Mouse (Mus musculus): ENCODE measurements around the gene Ppp1r13l.

Gene Ppp1r13l

DNA sequence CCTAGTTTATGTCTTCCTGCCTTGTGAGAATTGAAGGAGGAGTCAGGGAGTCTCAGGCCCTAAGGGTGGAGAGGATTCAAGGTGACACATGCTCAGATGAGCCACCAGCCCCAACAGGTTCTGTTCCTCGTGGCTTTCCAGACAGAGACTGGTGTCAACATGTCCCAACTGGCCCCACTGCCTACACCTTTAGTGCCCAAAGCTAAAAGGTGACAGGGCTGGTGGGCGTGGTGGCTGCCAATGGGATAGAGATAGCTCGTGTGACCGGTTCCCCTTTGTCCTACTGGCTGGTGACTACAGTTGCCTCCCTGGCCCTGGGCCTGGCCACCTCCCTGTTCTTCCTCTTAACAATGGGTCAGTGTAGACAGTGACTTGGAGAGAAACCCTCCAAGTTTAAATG is 5.8 kb downstream of the Ppp1r13l start:
- no peak for DNase-seq (ENCODE audit: low read depth, low spot score)

DNA sequence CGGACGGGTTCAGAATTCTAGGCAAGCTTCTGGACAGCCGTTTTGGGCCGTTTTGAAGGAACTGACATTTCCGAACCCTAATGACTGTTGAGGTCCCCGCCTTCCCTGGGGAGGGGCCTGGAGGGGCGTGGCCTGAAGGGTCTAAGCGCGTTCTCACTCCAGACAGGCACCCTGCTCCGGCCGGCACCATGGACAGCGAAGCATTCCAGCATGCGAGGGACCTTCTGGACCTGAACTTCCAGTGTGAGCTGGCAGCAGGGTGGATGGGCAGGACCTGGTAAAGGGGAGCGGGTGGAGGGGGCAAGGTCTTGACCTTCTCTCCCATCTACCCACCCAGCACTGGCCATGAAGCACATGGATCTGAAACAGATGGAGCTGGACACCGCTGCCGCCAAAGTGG is 8.8 kb downstream of the Ppp1r13l start:
- DNase-seq (ENCODE audit: low read depth, low spot score) = no peak

DNA sequence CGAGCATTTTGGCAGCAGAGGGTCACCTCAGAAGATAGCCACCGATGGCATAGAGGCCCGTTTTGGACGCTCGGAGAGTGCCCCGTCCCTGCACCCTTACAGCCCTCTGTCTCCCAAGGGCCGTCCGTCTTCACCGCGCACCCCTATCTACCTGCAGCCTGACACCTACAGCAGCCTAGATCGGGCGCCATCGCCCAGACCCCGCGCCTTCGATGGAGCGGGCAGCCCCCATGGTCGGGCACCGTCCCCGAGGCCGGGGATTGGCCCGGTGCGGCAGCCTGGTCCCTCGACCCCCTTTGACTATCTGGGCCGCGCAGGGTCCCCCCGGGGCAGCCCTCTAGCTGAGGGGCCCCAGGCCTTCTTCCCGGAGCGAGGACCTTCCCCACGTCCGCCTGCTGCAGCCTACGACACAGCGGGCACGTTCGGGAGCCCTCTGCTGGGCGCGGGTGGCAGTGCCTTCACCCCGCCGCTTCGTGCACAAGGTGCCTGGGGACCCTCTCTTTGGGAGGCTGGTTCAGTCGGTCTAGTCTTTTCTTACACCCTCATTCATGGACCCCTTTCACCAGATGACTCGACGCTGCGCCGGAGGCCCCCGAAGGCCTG is 10.4 kb downstream of the Ppp1r13l start:
- DNase-seq (ENCODE audit: low read depth, low spot score) = no peak

DNA sequence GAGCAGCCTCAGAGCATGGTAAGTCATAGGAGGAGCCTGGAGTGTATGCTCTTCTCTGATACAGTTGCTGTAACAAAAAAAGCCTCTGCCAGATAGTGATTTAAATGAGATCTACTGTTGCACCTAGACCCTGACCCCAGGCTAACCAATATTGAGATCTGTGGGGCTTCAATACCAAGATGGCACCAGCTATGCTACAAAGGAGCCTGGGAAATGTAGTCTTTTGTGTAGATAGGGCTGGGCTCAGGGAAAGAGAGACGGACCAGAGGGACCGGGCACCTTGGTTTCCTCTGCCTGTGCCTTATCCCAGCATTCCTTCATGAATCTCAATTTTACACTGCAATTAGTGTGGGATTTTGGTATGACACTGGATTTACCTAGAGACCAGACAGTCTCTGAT is 13.8 kb downstream of the Ppp1r13l start:
- DNase-seq (ENCODE audit: low read depth, low spot score) = no peak

DNA sequence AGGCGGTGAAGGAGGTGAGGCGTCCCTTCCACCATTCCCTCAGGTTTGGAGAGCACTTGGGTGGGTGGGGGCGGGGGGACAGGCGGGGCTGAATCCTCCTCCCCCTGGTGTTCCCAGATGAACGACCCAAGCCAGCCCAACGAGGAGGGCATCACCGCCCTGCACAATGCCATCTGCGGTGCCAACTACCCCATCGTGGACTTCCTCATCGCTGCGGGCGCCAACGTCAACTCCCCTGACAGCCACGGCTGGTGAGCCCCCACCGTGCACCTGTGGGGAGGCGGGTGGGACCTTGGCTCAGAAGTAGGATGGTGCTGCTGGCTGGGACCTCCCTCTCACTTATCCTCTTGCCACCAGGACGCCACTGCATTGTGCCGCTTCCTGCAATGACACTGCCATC is 15.8 kb downstream of the Ppp1r13l start:
- no peak for DNase-seq (ENCODE audit: low read depth, low spot score)

DNA sequence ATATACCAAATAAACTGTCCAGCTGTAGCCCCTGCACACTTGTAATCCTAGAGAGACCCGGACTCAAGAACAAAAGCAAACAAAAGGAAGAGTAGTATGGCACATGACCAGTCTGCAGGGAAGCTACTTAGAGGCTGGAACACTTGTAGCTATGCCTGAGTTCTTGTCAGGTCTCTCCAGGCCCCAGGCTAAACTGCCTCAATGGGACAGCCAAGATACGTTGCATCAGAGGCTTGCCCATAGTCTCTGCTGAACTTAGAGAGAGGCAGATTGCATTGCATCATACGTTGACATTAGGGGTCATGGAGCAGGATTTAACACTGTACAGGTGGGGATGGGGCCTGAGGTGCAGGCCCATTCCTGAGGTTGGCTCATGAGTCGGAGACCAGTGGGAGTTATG is 16.5 kb downstream of the Ppp1r13l start:
- no peak for DNase-seq (ENCODE audit: low read depth, low spot score)

DNA sequence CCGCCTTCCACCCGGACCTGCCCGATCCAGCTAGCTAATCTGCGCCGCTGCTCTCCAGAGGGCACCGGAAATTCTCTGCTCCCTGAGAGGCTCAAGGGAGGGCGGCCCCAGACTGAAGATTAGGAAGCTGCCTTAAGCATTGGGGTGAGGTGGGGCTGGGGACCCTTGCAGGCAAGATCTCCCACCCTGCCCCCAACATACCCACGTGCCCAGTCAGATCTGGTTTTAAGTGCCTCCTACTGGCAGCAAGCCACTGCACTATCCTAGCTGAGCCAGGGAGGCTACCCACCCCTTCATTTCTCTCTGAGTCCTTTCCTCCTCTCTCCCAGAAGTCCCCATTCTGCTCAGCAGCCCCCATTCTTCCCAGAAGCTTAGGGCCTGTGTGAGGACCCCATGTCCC is 18.5 kb downstream of the Ppp1r13l start:
- DNase-seq (ENCODE audit: low read depth, low spot score) = no peak

DNA sequence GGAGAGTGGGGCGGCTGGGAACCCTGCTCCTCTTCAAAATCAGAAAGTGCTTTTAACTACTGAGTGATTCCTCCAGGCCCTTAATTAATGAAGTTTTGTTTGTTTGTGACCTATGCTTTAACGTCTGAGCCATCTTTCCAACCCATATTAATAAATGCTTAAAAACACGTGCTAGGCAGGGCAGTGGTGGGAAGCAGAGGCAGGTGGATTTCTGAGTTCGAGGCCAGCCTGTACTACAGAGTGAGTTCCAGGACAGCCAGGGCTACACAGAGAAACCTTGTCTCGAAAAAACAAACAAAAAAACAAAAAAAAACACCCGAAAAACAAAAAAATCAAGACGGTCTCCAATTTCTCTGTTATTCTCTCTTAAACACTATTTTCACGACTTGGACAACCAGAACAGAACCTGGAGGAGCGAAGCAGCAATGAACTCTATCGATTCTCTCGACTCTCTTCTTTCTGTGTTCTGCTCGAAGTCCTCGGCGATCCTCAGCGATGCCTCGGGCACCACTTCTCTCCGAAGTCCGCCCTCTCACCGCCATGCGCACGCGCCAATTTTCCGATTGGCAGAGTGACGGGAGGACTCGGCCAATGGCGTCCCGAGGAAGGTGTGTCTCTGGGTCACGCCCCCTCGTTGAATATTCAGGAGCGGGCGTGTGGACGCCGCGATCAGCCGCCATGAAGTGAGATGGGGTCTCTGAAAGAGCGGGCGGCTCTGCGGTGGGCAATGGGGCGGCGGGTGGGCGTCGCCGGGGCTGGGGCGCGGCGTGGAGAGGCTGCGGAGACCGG is 22.0 kb downstream of the Ppp1r13l start, which contains the start of gene Ercc2:
TSS of gene Ercc2 (plus strand) at position 634 of the 789 bp plus-strand sequence.
- DNase-seq (ENCODE audit: low read depth, low spot score) = peak; percentile 98

DNA sequence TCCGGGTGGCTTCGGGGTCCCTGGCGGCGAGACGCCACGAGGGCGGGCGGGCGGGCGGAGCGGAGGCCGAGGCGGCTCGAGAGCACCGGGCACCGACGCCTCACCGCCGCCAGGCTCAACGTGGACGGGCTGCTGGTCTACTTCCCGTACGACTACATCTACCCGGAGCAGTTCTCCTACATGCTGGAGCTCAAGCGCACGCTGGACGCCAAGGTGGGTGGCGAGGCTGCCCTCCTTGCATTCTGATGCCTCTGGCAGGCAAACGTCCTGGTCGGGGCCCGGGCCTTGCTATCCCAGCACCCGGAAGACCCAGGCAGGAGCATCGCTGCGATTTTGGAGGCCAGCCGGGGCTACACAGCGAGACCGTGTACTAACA is 22.6 kb downstream of the Ppp1r13l start:
- DNase-seq (ENCODE audit: low read depth, low spot score) = no peak

DNA sequence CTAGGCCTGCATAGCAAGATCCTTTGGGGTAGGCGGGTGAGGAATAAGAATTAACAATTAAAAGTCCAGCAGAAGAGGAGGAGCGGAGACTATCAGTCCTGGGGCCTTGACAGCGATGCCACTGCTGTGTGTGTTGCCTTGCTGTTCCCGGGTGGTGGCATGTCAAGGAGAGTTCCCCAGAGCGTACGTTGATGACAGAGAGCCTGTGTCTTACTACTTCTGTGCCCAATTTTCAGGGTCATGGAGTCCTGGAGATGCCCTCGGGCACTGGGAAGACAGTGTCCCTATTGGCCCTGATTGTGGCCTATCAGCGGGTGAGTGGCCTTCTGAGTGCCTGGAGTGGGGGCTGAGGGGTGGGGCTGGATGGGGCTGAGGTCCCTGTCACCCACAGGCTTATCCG is 24.2 kb downstream of the Ppp1r13l start:
- no peak for DNase-seq (ENCODE audit: low read depth, low spot score)

DNA sequence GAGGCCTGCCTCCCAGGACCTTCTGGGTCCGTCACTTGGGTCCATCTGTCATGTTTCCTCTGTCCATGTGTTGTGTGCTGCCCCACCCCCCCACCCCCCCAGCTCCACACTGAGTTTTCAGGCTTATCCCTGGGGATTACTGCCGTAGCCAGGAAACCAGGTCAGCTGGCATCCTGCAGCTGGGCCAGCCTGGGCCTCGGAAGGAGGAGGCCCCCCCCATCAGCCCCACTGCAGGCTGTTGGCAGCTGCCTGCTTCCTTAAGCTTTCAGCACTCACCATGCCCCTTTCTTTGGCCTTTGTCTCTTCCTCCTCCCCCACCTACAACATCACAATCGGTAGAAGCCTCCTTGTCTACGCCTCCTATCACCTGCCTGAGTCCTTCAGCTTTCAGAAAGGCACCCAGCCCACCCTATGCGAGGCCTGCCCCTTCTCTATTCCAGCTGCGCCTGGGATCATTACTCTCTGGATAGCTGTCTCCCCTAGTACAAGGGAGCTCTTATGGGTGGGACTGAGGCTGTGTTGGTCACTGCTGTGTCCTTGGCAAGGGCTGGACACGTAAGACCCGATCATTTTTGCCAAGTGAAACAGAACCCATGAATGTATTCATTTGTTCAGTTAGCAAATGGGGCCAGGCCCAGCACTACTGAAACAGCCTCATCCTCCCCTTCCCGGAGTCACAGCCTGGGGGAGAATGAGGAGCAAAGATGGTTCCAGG is 29.3 kb downstream of the Ppp1r13l start:
- DNase-seq (ENCODE audit: low read depth, low spot score) = no peak

DNA sequence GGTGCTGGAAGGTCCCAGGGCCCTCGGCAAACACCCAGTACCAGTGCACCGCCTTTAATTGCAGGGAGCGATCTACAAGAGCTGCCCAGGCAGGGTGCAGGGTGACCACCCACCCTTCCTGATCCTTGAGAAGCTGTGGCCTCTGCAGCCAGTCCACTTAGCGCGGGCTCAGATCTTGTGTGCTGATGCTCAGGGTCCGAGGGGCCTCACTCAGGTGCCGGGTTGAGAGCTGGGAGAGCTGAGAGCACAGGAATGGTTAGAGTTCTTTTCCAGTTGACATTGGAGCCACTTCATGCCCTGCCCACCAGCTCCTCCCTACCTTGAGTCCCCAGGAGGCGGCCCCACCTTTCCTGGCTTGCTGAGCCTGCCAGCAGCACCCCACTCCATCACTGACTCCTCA is 34.9 kb downstream of the Ppp1r13l start:
- DNase-seq (ENCODE audit: low read depth, low spot score) = no peak

DNA sequence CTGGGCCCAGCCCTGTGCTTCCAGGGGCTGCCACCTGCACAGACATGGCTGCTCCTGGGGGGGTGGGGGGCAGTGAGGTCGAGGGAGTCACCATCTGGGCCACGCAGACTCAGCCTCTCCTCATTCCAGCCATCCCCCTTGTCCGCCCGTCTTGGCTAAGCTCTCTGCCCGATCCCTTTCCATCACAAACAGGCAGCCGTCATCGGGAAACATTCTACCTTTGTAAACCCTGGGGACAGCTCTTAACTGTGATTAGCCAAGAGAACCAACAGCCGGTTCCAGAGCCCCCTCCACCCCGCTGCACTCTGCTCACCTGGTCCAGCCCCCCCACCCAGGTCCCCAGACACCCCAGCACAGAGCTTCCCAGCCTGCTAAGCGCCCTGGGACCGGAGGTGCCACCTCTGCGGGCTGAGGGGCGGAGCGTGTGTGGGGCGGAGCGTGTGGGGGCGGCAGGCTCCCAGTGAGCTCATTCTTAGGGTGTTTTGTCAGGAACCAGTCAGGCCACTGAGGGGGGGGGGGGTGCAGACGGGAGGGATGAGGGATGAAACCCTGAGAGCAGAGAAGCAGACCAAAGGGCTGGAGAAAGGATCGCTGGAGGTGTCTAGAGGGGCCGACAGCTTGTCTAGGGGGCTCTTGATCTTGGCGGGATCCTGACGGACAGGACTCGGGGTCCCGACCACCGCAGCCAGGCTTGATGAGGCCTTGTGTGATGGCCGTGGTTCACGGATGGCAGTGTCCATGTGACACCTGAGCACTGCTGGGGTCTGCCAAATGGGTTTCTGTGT is 40.1 kb downstream of the Ppp1r13l start:
- no peak for DNase-seq (ENCODE audit: low read depth, low spot score)

DNA sequence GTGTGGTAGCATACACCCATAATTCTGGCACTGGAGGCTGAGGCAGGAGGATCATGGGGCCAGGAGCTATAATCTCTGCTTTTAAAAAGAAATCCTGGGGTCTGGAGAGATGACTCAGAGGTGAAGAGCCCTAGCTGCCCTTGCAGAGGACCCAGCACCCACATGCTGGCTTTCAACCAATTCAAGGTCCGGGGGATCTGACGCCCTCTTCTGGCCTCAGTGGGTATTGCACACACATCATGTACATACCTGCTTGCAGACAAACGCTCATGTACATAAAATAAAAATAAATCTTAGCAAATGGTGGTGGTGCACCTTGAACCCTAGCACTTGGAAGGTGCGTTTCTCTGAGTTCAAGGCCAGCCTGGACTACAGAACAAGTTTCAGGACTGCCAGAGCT is 41.4 kb downstream of the Ppp1r13l start:
- no peak for DNase-seq (ENCODE audit: low read depth, low spot score)

DNA sequence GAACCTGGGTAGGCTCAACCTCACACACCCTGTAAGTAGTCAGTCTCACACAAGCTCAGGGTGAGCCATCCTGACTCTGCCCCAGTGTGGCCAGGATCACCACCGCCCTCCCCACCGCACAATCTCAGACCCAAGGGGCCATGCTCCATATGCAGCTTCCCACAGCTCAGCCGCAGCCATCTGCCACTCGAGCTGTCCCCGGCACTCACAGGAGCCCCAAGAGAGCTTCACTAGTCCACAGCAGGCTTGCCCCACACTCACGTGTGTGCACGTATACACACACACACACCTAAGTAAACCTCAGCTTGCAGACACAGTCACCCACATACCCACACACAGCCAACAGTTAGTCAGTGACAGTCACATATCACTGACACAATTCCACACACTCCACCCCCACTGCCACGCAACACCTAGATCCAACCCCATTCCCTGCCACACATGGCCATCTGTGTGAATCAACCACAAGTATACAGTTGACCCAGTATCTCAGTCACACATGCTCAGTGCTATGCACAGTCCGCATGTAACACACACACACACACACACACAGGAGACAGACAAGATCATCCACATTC is 43.1 kb downstream of the Ppp1r13l start:
- DNase-seq (ENCODE audit: low read depth, low spot score) = no peak

DNA sequence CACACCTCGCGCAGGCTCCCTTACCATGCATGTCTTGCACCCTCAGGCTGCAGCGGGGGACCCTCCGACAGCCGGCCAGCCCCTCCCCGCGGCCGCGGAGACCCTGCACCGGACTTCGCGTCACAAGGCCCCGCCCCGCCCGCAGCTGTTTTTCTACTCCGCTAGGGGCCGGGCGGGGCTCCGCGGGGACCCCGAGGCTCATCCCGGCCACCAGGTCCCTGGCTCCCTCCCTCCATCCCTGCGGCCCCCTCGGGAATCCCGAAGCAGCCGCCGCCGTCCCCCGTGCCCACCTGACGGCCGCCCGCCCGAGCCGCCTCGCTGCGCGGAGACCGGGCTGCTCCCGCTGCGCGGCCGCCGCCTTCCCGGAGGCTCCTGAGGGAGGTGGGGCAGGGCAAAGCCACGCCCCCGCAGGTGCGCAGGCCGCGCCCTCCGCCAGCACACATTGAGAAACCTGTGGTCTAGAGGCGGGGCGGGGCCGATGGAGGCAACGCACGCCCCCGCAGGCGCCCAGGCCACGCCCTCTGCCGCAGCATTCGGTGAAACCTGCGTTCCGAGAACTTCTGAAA is 44.3 kb downstream of the Ppp1r13l start, which contains the start of gene Klc3:
TSS of gene Klc3 (minus strand) at position 374 of the 566 bp plus-strand sequence.
- DNase-seq (ENCODE audit: low read depth, low spot score) = no peak

DNA sequence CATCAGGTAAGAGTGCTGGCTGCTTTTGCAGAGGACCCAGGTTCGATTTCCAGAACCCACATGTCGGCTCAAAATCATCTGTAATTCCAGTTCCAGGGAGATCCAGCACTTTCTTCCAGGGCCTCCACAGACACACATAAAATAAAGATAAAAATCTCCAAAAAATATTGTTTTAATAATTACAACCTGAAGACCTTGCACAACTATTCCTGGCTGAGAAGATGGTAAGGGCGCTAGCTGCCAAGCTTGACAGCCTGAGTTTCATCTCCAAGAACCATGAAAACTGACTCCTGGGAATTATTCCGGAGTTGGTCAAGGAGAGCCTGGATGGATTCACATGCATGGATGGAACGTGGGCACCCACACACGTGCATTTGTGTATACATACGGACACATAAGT is 44.9 kb downstream of the Ppp1r13l start, which contains the start of gene Ckm:
TSS of gene Ckm (plus strand) at position 301 of the 400 bp plus-strand sequence.
- DNase-seq (ENCODE audit: low read depth, low spot score) = no peak

DNA sequence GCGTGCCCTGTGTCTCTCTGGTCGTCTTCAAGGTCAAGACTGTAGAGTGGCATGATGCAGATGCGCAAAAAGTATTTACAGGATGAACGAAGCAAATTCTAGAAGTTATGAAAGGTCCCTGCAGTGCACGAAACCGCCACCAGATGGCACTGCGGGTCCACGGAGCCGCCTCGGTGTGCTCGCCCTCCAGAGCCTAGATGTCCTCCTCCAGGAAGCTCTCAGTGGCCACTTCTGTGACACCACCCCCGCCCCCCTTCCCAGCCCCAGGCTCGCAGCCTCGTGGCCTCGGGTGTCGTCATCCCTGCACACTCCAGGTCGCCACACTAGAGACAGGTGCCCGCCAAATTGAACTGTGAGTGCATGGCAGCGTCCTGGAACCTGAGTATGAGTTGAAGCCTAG is 45.9 kb downstream of the Ppp1r13l start:
- DNase-seq (ENCODE audit: low read depth, low spot score) = peak; percentile 70

DNA sequence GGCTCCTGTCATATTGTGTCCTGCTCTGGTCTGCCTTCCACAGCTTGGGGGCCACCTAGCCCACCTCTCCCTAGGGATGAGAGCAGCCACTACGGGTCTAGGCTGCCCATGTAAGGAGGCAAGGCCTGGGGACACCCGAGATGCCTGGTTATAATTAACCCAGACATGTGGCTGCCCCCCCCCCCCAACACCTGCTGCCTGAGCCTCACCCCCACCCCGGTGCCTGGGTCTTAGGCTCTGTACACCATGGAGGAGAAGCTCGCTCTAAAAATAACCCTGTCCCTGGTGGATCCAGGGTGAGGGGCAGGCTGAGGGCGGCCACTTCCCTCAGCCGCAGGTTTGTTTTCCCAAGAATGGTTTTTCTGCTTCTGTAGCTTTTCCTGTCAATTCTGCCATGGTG is 50.2 kb downstream of the Ppp1r13l start:
- peak; percentile 90 for DNase-seq (ENCODE audit: low read depth, low spot score)

DNA sequence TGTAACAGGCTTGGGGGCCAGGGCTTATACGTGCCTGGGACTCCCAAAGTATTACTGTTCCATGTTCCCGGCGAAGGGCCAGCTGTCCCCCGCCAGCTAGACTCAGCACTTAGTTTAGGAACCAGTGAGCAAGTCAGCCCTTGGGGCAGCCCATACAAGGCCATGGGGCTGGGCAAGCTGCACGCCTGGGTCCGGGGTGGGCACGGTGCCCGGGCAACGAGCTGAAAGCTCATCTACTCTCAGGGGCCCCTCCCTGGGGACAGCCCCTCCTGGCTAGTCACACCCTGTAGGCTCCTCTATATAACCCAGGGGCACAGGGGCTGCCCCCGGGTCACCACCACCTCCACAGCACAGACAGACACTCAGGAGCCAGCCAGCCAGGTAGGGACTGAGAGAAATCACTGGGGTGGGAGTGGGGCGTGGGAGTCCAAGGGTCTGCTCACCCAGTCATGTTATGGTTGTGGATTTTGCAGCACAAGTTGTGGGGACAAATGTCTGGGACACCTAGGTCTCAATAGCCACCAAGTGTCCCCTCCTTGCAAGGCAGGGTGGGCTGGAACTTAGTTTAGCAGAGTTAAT is 51.3 kb downstream of the Ppp1r13l start:
- DNase-seq (ENCODE audit: low read depth, low spot score) = peak; percentile 99

DNA sequence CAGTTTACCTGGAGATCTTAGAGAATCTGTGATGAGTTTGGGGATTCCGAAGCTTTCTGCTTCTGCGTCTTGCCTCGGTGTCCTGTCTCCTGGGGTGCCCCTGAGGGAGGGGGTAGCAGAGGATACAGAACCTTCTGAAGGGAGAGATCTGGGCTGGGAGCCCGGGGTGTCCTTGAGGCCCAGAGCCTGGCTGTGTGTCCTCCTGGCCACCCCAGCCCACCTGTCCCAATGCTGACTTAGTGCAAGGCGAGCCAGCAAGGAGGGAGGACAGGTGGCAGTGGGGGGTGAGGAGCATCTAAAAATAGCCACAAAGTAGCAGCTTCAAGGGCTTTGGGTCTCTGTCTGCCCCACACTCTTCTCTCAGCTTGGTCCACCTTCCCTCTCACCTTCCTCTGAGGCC is 52.2 kb downstream of the Ppp1r13l start:
- DNase-seq (ENCODE audit: low read depth, low spot score) = peak; percentile 89
